Mouse (Mus musculus): ENCODE results near the gene Aaas.

Gene Aaas

DNA sequence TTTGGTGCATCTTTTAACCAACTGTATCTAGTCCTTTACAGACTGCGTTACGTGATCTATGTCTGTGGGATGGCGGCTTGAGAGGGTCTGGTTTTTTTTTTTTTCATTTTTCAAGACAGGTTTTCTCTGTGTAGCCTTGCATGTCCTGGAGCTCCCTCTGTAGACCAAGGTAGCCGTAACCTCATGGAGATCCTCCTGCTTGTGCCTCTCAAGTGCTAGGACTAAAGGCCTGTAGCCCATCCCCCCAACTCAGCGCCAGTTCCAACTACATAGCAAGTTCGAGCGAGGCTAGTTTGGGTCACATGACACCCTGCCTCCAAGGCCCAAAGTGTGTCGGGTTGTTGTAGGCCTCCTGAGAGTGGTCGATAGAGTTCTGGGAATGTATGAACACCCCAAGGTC is 41.9 kb downstream of the Aaas start:
- no peak for DNase-seq (ENCODE audit: low spot score in 2 of 2)

DNA sequence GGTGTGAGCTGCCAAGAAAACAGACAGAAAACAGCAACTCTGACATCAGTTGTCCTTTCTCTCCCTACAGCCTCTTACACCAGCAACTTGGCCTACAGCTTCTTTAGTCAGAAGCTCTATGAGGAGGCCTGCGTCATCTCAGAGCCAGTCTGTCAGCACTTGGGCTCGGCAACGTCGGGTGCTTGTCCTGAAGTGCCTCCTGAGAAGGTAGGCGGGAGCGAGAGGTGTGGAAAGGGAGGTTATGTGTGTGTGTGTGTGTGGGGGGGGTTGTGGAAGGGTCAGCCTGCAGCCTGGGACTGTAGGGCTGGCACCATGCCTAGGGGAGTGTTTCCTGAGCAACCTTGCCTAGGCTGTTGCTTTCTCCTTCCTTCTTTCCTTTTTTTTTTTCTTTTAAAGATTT is 48.0 kb downstream of the Aaas start:
- DNase-seq (ENCODE audit: low spot score in 2 of 2), result no peak

DNA sequence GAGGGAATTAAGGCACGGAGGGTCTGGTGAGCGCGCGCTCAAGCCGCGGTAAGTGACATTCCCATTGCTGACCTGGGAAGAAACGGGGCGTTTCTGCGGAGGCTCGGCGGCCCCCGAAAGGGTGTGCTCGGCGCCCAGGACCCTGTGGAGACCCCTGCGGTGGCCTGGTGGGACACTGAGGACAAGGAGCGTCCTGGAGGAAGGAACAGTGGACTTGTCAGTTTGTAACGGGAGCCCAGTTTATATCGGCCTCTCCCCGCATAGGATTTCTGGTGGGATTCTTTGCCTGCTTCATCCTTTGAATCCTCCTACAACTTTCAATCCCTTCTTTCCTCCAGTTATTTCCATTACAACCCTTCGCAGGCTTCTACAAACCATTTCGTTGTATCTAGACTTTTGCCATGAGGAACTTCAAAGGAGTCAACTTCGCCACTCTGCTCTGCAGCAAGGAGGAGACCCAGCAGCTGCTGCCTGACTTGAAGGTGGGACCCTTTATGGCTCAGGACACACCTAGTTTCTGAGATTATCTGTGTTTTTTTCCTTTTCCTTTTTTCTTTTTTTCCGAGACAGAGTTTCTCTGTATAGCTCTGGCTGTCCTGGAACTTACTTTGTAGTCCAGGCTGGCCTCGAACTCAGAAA is 54.1 kb downstream of the Aaas start:
- DNase-seq (ENCODE audit: low spot score in 2 of 2), result no peak

DNA sequence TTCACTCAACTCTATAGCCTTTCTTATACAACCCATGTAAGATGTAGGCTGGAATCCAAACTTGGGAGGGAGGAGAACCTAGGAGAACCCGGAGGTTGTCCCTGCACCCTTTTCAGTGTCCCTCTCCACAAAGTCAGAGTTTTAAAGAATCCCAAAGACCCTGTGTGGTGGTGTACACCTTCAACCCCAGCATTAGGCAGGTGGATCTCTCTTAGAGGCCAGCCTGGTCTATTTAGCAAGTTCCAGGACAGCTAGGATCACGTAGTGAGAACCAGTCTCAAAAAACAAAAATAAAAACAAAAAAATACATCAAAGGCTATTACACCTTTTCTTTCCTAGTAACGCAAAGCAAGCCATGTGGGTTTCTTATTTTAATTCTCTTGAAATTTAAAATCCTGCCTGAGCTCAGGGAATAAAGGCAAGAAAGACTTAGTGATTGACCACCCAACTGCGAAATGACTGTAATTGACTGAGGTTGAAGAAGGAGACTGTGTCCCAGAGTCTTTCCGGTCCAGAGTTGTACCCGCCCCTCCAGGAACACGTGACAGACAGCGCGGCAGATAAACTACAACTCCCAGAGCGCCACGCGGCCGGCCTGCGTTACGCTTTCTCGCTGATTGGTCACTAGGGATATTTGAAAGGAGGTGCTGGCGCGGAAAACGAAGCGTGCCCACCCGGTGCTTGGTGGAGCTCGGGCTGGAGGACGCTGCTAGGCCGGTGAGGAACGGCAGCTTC is 54.8 kb downstream of the Aaas start, which contains the start of gene Espl1:
Gene Espl1, plus strand, starts transcription at position 634 of the 735 bp plus-strand sequence.
- DNase-seq (ENCODE audit: low spot score in 2 of 2), result peak; percentile 90 to 96
